Mouse (Mus musculus) retina, postnatal 1 day (tissue): Measurements from ENCODE around the gene Olfr1491.

Source experiments
- DNase-seq: peaks from one replicate; pipeline ENCODE4 v3.0.0-alpha.2; 2012

Gene Olfr1491

DNA sequence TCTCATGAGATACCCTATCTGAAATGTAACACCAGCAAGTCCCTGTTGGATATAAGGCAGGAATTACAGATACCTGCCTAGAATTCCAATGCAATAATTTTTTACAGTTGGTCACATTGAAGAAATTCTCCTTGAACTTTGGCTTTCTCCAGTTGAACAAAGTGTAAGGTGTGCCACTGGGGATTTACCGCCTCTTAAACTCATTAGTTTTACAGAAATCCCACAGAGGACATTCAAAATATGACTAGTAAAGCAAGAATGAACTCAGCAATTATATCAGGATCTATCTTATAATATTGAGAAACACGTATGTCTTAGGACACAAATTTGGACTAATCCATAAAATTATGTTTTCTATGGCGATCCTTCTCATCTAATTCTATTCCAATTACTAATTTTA lies at the start of gene Olfr1491:
Olfr1491 (plus strand) TSS at position 301 of the 400 bp plus-strand sequence.
- no peak for DNase-seq

- no peak for DNase-seq
Observed at GRCm38 (mm10) chr19:13650791-13651190, 46.3 kb upstream of the Olfr1491 start, which contains the start of gene Olfr1490. TSS of gene Olfr1490 (plus strand) at chr19:13651091.

GRCm38 (mm10) chr19:13722978-13723377 lies 25.9 kb downstream of the Olfr1491 start, which contains the start of gene Olfr1493-ps1:
TSS of gene Olfr1493-ps1 (plus strand) at chr19:13723278.
- no peak for DNase-seq

DNA sequence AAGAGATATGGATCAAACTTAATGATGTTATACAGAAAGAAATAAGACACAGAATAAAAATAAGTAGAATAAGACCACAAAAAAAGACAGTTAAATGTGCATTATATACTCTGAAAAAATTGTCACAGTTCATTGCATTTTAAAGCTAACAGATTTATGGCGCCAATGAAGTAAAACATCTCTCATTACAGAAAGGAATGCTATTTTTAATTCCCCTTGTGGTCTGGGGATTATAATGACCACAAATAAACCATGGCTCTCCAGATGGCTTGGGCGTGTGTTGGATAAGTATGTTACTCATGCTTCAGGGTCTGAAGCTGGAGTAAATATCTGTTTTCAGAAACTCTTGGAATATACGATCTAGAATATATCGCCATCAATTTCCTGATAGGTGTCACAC lies 42.4 kb downstream of the Olfr1491 start, which contains the start of gene Olfr1494:
Olfr1494 (plus strand) TSS at position 301 of the 400 bp plus-strand sequence.
- DNase-seq, result no peak

DNA sequence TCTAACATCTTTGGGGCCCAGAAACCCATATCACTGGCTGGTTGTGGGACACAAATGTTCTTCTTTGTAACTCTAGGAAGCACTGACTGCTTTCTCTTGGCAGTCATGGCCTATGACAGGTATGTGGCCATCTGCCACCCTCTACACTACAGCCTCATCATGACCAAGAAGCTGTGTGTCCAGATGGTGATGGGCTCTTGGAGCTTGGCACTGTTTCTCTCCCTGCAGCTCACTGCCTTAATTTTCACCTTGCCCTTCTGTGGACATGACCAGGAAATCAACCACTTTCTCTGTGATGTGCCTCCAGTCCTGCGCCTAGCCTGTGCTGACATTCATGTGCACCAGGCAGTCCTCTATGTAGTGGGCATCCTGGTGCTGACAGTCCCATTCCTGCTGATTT lies 52.3 kb downstream of the Olfr1491 start:
- no peak for DNase-seq
